Mouse (Mus musculus) forebrain, postnatal 0 days (tissue): ENCODE data around the gene Slc35g3. TPM values are rescaled to one million over a fixed set of nuclear protein-coding genes. Genes with fewer than 3 reads are reported as not detected.
A peak's percentile ranks its signal among the peaks of the same experiment; 100 is the strongest.

Experiments
- ATAC-seq: fragments of 200-750 bp; cut with Nextera tagmentation; 2 replicates; pipeline ENCODE4 v1.8.0; 2017; ENCODE audit warnings: mild to moderate bottlenecking, moderate library complexity
- DNase-seq: peaks from one replicate; pipeline ENCODE4 v3.0.0-alpha.2; 2015
- H3K27ac ChIP-seq: fragments of 300-500 bp; sonication (generic); 2 replicates; pipeline ENCODE4 v1.5.1; 2014; ENCODE audit warnings: low read depth, mild to moderate bottlenecking, antibody characterized with exemption, low read length, moderate library complexity, mixed read lengths
- H3K27me3 ChIP-seq: fragments of 300-500 bp; sonication (generic); 2 replicates; pipeline ENCODE4 v1.6.1; 2014; ENCODE audit warnings: mild to moderate bottlenecking, low read length, mixed read lengths; ENCODE audit not compliant: insufficient read depth
- H3K36me3 ChIP-seq: fragments of 300-500 bp; sonication (generic); 2 replicates; pipeline ENCODE4 v1.6.1; 2014; ENCODE audit warnings: mild to moderate bottlenecking, moderate library complexity; ENCODE audit not compliant: insufficient read depth
- H3K4me1 ChIP-seq: fragments of 300-500 bp; sonication (generic); 2 replicates; pipeline ENCODE4 v1.6.1; 2014; ENCODE audit warnings: antibody characterized with exemption; ENCODE audit not compliant: insufficient read depth
- H3K4me2 ChIP-seq: fragments of 300-500 bp; sonication (generic); 2 replicates; pipeline ENCODE4 v1.6.1; 2014; ENCODE audit warnings: low read depth, mild to moderate bottlenecking, moderate library complexity
- H3K4me3 ChIP-seq: fragments of 300-500 bp; sonication (generic); 2 replicates; pipeline ENCODE4 v1.5.1; 2014; ENCODE audit warnings: low read depth, low read length, mixed read lengths
- H3K9ac ChIP-seq: fragments of 300-500 bp; sonication (generic); 2 replicates; pipeline ENCODE4 v1.6.1; 2014; ENCODE audit warnings: mild to moderate bottlenecking
- H3K9me3 ChIP-seq: fragments of 300-500 bp; sonication (generic); 2 replicates; pipeline ENCODE4 v1.6.1; 2016; ENCODE audit warnings: low read length
- CTCF ChIP-seq: sonication (generic); IDR thresholded peaks from 2 replicates; pipeline ENCODE4 v1.5.1; 2016; ENCODE audit warnings: antibody characterized with exemption, control low read depth, low read depth
- WGBS: fragments of 180-500 bp; shearing (Covaris S2); extraction: QIAGEN DNeasy Blood & Tissue Kit; methylation state at CpG from one replicate; pipeline ENCODE4 v1.1.7; 2014; 5-methylcytosine and 5-hydroxymethylcytosine counted together
- polyA plus RNA-seq: library from polyadenylated mRNA; unstranded; fragments of >200 nt; fragmentation: Nextera tagmentation; extraction: Ambion mirVana; gene quantifications from 2 replicates; pipeline ENCODE4 v1.2.1, GENCODE M21; 2015
- total RNA-seq: library from RNA; depleted of rRNA; stranded (reverse); fragments of >200 nt; gene quantifications from 2 replicates; pipeline ENCODE4 v1.2.3, GENCODE M21; 2014

Slc35g3 gene
- total and polyA plus RNA-seq, 2 experiments from 2014 or later: not detected

GRCm38 (mm10) chr11:69799394-69800137, 37.8 kb upstream of the Slc35g3 start:
- ATAC-seq: no peak
- Histone ChIP-seq H3K27ac (peak overlapping the region; percentile 96), H3K4me1 (peaks cover 28% of the 10 kb centered on the region), H3K4me2 (peak overlapping the region; percentile 97), H3K36me3 (peaks cover 7% of the 10 kb centered on the region; the same call in 1 of the 2 replicates), H3K4me3 (peak overlapping the region; percentile 48), H3K9ac (peak overlapping the region; percentile 83), H3K27me3 (peaks cover 3% of the 10 kb centered on the region; the same call in 1 of the 2 replicates), H3K9me3 (no peaks in the 10 kb centered on the region)
- WGBS: 10% methylated on average over 12 of the region's 12 CpGs
- TF ChIP-seq CTCF: no peak
- DNase-seq: peak; percentile 55

DNA sequence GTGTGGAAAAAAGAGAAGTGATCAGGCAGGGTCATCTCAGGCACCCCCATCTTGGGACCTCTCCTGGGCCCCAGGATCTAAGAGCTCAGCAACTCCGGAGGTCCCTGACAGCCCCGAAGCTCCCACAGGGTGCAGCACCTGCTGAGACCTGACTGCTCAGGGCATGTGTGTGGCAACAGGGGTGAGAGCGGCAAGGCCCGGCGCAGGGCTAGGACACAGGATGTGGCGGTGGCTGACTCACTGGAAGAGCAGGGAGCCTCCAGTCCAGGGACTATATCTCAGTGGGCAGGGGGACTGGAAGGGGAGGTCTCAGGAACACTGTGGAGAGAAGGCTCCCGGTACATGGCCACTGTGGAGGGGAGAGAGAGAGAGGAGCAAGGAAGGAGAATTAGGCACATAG, 36.2 kb upstream of the Slc35g3 start:
- H3K4me1 ChIP-seq: peaks cover 12% of the 10 kb centered on the region
- H3K36me3 ChIP-seq: peaks cover 7% of the 10 kb centered on the region; the same call in 1 of the 2 replicates
- H3K27me3 ChIP-seq: no peaks in the 10 kb centered on the region
- H3K9me3 ChIP-seq: no peaks in the 10 kb centered on the region
- WGBS: 78% methylated on average over 7 of the region's 7 CpGs
- no peak overlapping the region for H3K4me2 ChIP-seq
- no peak for TF ChIP-seq CTCF
- H3K27ac ChIP-seq: no peak overlapping the region
- no peak overlapping the region for H3K9ac ChIP-seq
- ATAC-seq (no peak), DNase-seq (no peak)
- H3K4me3 ChIP-seq: no peak overlapping the region

GRCm38 (mm10) chr11:69795983-69796435, 34.2 kb upstream of the Slc35g3 start:
- H3K4me3 ChIP-seq: peak overlapping the region; percentile 34
- H3K4me2 ChIP-seq: peak overlapping the region; percentile 60
- DNase-seq (no peak), ATAC-seq (no peak)
- no peak overlapping the region for H3K27ac ChIP-seq
- no peak for TF ChIP-seq CTCF
- no peak overlapping the region for H3K9ac ChIP-seq
- peaks cover 12% of the 10 kb centered on the region for H3K4me1 ChIP-seq
- peaks cover 7% of the 10 kb centered on the region; the same call in 1 of the 2 replicates for H3K36me3 ChIP-seq
- H3K27me3 ChIP-seq: no peaks in the 10 kb centered on the region
- 4% methylated on average over 13 of the region's 13 CpGs for WGBS
- H3K9me3 ChIP-seq: no peaks in the 10 kb centered on the region

- ATAC-seq: peak; percentile 96
- Histone ChIP-seq H3K9me3 (no peaks in the 10 kb centered on the region), H3K27ac (no peak within 1 kb of the TSS), H3K9ac (peak within 1 kb of the TSS; percentile 33; the same call in 1 of the 2 replicates), H3K4me2 (peak within 1 kb of the TSS; percentile 60), H3K4me3 (peak within 1 kb of the TSS; percentile 34), H3K4me1 (peaks cover 12% of the 10 kb centered on the region), H3K27me3 (no peaks in the 10 kb centered on the region), H3K36me3 (peaks cover 7% of the 10 kb centered on the region; the same call in 1 of the 2 replicates)
- 3% methylated on average over 52 of the region's 52 CpGs for WGBS
- no peak; the same call in 1 of the 2 replicates for TF ChIP-seq CTCF
- peak; percentile 90 for DNase-seq
These were observed 33.6 kb upstream of the Slc35g3 start, which contains the start of gene Chrnb1 for GRCm38 (mm10) chr11:69795168-69795982. Gene Chrnb1 (minus strand): TSS chr11:69795943.

GRCm38 (mm10) chr11:69793429-69793828, 31.7 kb upstream of the Slc35g3 start:
- H3K9ac ChIP-seq: no peak overlapping the region
- H3K4me2 ChIP-seq: no peak overlapping the region
- TF ChIP-seq CTCF: no peak
- H3K4me1 ChIP-seq: peaks cover 8% of the 10 kb centered on the region
- peaks cover 7% of the 10 kb centered on the region; the same call in 1 of the 2 replicates for H3K36me3 ChIP-seq
- no peak overlapping the region for H3K27ac ChIP-seq
- H3K27me3 ChIP-seq: no peaks in the 10 kb centered on the region
- DNase-seq: no peak
- no peak for ATAC-seq
- WGBS: 69% methylated on average over 5 of the region's 5 CpGs
- H3K9me3 ChIP-seq: no peaks in the 10 kb centered on the region
- H3K4me3 ChIP-seq: no peak overlapping the region

DNA sequence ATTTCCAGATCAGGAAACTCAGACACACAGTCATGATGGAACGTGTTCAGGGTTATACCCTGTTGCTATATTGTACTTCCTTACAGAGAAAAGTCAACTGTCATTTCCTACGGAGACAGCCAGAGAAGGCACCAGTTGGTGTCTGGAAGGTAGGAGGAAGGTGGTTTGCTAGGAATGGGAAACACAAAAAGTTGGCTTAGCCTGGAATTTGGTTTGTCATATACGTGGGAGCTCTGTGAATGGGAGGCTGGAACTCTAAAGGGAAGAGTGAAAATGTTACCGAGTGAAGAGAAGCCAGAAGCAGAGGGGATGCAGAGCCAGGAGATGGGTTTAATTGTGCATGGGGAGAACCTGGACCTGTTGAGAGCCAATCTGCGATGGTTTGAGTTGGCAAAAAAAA, 29.7 kb upstream of the Slc35g3 start:
- WGBS: 71% methylated on average over 5 of the region's 5 CpGs
- ATAC-seq (no peak), DNase-seq (no peak)
- Histone ChIP-seq H3K4me2 (no peak overlapping the region), H3K9ac (no peak overlapping the region), H3K27me3 (no peaks in the 10 kb centered on the region), H3K4me3 (no peak overlapping the region), H3K27ac (no peak overlapping the region), H3K36me3 (no peaks in the 10 kb centered on the region), H3K9me3 (no peaks in the 10 kb centered on the region), H3K4me1 (peaks cover 8% of the 10 kb centered on the region)
- TF ChIP-seq CTCF: no peak

- H3K4me2 ChIP-seq: no peak overlapping the region
- H3K27ac ChIP-seq: no peak overlapping the region
- no peak for TF ChIP-seq CTCF
- H3K9ac ChIP-seq: no peak overlapping the region
- no peaks in the 10 kb centered on the region for H3K9me3 ChIP-seq
- no peaks in the 10 kb centered on the region for H3K27me3 ChIP-seq
- DNase-seq: no peak
- H3K4me1 ChIP-seq: no peaks in the 10 kb centered on the region
- no peak for ATAC-seq
- H3K4me3 ChIP-seq: no peak overlapping the region
- no peaks in the 10 kb centered on the region for H3K36me3 ChIP-seq
- WGBS: 74% methylated on average over 5 of the region's 5 CpGs
These were observed 27.7 kb upstream of the Slc35g3 start for GRCm38 (mm10) chr11:69789431-69789830.
